Mouse (Mus musculus): Measurements from ENCODE around the gene Fgd5.
A peak's percentile ranks its signal among the peaks of the same experiment; 100 is the strongest.
"Not testable (repeated sequence)": the region's sequence is repeated elsewhere in the genome, so short reads cannot be mapped to it uniquely, and the experiment has no call there.

The Fgd5 gene

DNA sequence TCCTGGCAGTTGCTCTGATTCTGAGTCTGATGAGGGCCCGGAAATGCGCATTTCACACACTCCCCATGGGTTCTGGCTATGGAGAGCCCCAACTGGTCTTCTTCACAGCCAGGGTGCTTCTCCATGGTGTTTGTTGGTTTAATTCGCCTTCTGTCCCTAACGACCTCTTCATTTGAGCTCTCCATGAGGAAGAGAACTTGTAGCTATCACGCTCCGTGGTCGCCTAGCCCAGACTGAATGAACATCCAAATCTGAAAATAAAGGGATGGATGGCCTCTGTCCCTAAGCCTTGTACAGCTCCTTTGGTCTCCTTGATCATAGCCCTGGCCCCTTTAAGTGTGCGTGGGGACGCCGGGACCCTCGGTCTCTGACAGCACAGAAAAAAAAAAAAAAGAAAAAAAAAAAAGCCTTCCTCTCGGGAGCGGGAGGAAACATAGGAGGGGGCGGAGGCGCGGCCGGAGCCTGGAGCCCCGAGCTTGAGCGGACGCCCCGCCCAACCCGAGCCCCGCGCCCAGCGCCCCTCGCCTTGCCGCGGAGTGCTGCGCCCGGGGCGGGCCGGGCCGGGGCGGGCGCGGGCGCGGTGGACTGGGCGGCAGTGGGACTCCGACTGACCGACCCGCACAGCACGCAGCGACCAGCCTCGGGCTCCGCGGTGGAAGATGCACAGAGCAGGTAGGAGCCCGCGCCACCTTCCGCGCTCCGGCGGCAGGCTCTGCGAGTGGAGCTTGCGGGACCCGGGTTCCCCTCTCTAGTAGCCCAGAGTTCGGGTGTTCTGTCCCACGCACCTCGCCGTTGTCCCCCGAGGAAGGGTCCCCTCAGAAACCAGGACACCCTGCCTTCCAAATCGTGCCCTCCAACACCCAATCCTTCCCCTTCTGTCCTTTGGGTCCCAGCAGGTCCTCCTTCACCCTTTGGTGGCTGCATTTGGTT is at the start of gene Fgd5:
Gene Fgd5, plus strand, starts transcription at position 508 of the 930 bp plus-strand sequence.
- DNase-seq (ENCODE audit: low spot score in 2 of 2), result peak in 1 of 2 experiments; percentile 23

GRCm38 (mm10) chr6:91931231-91931630 is 47.4 kb upstream of the Fgd5 start:
- DNase-seq (ENCODE audit: low spot score in 2 of 2), result no peak

- no peak for DNase-seq (ENCODE audit: low spot score in 2 of 2)
Observed at GRCm38 (mm10) chr6:91938491-91938890, 40.2 kb upstream of the Fgd5 start.

GRCm38 (mm10) chr6:91948426-91948825 is 30.3 kb upstream of the Fgd5 start:
- peak in 1 of 2 experiments; percentile 56 for DNase-seq (ENCODE audit: low spot score in 2 of 2)

DNA sequence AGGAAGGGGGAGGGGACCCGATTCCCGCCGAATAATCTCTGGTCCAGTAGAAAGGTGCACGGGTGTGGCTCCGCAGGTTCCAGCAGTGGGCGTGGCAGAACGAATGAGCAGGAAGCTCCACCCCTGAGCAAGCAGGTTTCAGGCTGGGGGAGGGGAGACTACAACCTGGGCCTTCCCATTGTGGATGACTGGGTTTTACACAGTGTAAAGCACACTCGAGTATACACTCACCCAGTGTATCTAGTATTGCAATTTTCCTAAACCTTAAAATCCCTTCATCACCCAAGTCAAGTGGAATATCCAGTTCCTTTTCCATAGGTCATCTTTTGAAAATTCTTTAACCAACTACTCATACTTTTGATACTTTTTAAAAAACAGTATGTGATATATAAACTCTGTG is 20.7 kb upstream of the Fgd5 start:
- DNase-seq (ENCODE audit: low spot score in 2 of 2), result not testable (repeated sequence)

GRCm38 (mm10) chr6:91960028-91960811 is 18.5 kb upstream of the Fgd5 start:
- DNase-seq (ENCODE audit: low spot score in 2 of 2), result no peak

GRCm38 (mm10) chr6:91963429-91963828 is 15.2 kb upstream of the Fgd5 start:
- DNase-seq (ENCODE audit: low spot score in 2 of 2), result no peak

DNA sequence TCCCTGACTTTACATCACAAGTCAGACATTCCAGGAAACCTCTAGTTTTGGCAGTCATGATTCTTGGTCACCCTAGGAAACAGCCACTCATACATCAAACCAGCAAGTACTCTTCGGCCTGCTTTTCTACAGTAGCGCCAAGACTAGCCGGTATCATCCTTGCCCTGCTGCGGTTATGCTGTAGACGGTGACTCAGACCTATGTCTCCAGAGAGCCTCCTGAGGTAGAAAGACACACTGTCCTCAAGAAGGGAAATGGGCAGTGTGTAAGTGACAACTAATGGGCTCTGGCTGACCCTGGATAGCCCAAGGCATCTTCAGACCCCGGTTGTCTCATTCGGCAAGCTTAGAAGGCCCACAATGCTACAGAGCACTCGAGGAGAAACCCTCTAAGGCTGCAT is 13.6 kb upstream of the Fgd5 start:
- no peak for DNase-seq (ENCODE audit: low spot score in 2 of 2)

GRCm38 (mm10) chr6:91966006-91966405 is 12.7 kb upstream of the Fgd5 start:
- DNase-seq (ENCODE audit: low spot score in 2 of 2), result no peak

DNA sequence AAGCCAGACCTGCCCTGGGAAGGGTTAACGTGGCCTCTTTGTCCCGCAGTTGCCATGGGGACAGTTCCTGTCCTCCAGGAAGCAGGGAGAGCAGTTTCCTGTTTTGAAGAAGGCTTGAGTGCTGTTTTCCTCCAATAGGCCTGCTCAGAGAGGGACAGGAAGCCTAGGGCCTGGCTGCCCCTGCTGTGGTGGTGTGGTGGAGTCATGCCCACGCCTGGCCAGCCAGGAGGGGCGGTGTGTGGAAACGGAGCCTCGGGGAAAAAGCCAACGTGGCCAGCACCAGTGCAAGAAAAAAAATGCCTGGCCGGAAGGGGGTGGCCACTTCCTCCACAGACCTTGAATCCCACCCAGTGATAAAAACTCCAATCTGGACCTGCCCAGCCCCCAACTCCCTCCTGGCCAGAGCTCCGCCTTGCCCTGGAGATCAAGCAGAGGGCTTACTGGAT is 6.5 kb upstream of the Fgd5 start:
- DNase-seq (ENCODE audit: low spot score in 2 of 2), result peak in 1 of 2 experiments; percentile 11

DNA sequence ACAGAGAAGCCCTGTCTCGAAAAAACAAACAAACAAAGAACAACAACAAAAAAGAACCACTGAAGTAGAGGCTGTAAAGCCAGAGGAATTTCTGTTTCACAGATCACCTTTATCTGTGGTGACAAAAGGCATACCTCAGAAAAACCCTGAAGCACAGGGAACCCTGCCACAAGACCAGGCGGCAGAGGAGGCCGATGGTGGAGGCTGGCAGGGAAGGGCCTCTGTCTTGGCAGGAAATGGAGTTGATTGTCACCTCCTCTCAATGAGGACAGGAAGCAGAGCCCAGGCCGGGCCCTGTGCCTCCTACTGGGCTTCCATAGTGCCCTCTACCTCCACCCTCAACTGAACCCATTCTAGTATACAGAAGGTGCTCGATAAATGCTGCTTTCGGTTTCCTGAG is 4.7 kb upstream of the Fgd5 start:
- no peak for DNase-seq (ENCODE audit: low spot score in 2 of 2)

- DNase-seq (ENCODE audit: low spot score in 2 of 2), result no peak
Observed at GRCm38 (mm10) chr6:91979301-91979996, 771 bp downstream of the Fgd5 start.

DNA sequence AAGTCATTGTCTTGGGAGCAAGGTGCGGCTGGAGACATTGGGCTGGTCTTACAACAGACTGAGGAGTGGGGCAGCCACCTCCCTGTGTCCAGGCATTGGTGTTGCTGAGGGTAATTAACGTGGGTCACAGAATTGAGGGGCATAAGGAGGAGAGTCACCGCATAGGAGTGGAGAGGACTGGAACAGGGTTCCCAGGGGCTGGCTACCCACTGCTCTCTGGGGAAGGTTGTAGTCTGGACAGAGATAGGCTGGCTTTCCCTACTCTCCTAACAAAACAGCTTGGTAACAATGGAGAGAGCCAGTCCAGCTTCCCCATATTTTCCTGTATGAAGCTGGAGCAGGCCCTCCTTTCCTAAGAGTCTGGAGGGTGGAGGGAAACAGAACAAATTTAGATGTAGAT is 1.3 kb downstream of the Fgd5 start:
- no peak for DNase-seq (ENCODE audit: low spot score in 2 of 2)

DNA sequence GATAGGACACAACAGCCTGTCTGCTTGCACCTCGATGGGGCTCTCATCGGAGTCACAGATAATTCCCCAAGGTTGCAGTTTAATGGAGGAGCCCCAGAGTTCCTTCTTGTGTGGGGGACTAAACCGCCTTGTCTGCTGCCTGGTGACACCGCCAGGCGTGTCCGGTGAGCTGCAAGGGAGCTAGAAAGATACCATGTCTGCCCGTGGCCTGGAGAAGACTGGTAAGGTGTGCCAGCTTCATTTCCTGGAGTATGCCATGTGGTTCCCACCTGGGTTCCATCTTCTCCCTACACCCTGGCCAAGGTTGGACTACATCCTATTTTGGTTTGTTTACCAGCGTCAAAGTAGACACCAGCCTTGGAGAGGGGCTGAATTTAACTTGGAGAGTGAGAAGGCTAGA is 11.4 kb downstream of the Fgd5 start:
- no peak for DNase-seq (ENCODE audit: low spot score in 2 of 2)

GRCm38 (mm10) chr6:91992823-91993222 is 14.1 kb downstream of the Fgd5 start:
- no peak for DNase-seq (ENCODE audit: low spot score in 2 of 2)

GRCm38 (mm10) chr6:91993795-91994505 is 15.3 kb downstream of the Fgd5 start:
- DNase-seq (ENCODE audit: low spot score in 2 of 2), result no peak

DNA sequence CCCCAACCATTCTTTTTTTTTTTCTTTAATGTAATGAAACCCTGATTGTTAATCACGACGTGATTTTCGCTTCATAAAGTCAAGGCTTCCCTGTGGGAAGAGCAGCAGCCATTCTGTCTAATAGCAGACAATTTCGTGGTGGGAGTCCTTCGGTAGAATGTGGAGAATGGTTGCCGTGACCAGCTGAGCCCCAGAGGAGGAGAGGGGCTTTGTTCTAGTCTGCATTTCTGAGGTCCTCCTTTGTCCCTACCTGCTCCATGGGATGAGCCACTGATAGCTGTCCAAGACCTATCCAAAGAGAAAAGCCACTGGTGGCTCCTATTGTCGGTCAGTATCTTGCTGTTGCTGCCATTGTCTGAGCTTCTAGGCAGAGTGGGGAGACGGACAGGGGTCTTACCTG is 17.4 kb downstream of the Fgd5 start:
- DNase-seq (ENCODE audit: low spot score in 2 of 2), result no peak

- no peak for DNase-seq (ENCODE audit: low spot score in 2 of 2)
Observed at GRCm38 (mm10) chr6:92002558-92003285, 24.0 kb downstream of the Fgd5 start.

- no peak for DNase-seq (ENCODE audit: low spot score in 2 of 2)
Observed at GRCm38 (mm10) chr6:92003646-92004045, 25.0 kb downstream of the Fgd5 start.

GRCm38 (mm10) chr6:92004137-92004805 is 25.6 kb downstream of the Fgd5 start:
- DNase-seq (ENCODE audit: low spot score in 2 of 2), result no peak

All from cerebellum, postnatal 4 days (tissue).